Mouse (Mus musculus) large intestine, adult 2 months (tissue): ENCODE measurements at regions not wholly inside any gene's neighbourhood (a gene's known extent, or its start where the extent isn't known, plus 50 kb on each side); places are given as distances from the start of the nearest gene placed in this dataset.

Experiments
- DNase-seq: peaks from one replicate; pipeline ENCODE4 v3.0.0-alpha.2; 2012; ENCODE audit warnings: low read depth, low spot score
- WGBS: fragments of 180-500 bp; shearing (Covaris S2); methylation state at CpG from one replicate; pipeline ENCODE4 v1.1.7; 2018; 5-methylcytosine and 5-hydroxymethylcytosine counted together

- 69% methylated on average over 6 of the region's 6 CpGs for WGBS
- no peak for DNase-seq
Measured at GRCm38 (mm10) chr7:117887288-117887687, 228.7 kb downstream of the Rps15a start.

- peak; percentile 14 for DNase-seq
- WGBS, result 4% methylated on average over 13 of the region's 13 CpGs
Measured at GRCm38 (mm10) chr7:117882803-117883202, 233.2 kb downstream of the Rps15a start.

GRCm38 (mm10) chr7:117878903-117879302, 237.1 kb downstream of the Rps15a start:
- DNase-seq, result no peak
- WGBS, result 63% methylated on average over 7 of the region's 7 CpGs

GRCm38 (mm10) chr7:117875241-117875640, 240.7 kb downstream of the Rps15a start:
- 71% methylated on average over 2 of the region's 2 CpGs for WGBS
- DNase-seq, result no peak

- no peak for DNase-seq
- 59% methylated on average over 6 of the region's 6 CpGs for WGBS
Measured at GRCm38 (mm10) chr7:117859419-117859818, 256.6 kb downstream of the Rps15a start.

GRCm38 (mm10) chr7:117855955-117856354, 260.0 kb downstream of the Rps15a start:
- 89% methylated on average over 5 of the region's 5 CpGs for WGBS
- DNase-seq, result no peak

GRCm38 (mm10) chr7:117853716-117854115, 262.3 kb downstream of the Rps15a start:
- 52% methylated on average over 4 of the region's 4 CpGs for WGBS

GRCm38 (mm10) chr7:117852866-117853265, 263.1 kb downstream of the Rps15a start:
- WGBS, result 71% methylated on average over 2 of the region's 2 CpGs

More at GRCm38 (mm10) chr7:117853716-117854115, 262.3 kb downstream of the Rps15a start:
- no peak for DNase-seq

GRCm38 (mm10) chr7:117850822-117851221, 265.2 kb downstream of the Rps15a start:
- 91% methylated on average over 6 of the region's 6 CpGs for WGBS
- no peak for DNase-seq

More at GRCm38 (mm10) chr7:117852866-117853265, 263.1 kb downstream of the Rps15a start:
- no peak for DNase-seq

GRCm38 (mm10) chr7:117846041-117846440, 269.9 kb downstream of the Rps15a start:
- no peak for DNase-seq
- 77% methylated on average over 5 of the region's 5 CpGs for WGBS

GRCm38 (mm10) chr7:117842780-117843179, 273.2 kb downstream of the Rps15a start:
- WGBS, result 18% methylated on average over 5 of the region's 5 CpGs
- DNase-seq, result no peak

GRCm38 (mm10) chr7:117795035-117795434, 321.0 kb downstream of the Rps15a start:
- WGBS, result 36% methylated on average over 3 of the region's 3 CpGs
- no peak for DNase-seq

GRCm38 (mm10) chr7:117793991-117794390, 322.0 kb downstream of the Rps15a start:
- 79% methylated on average over 6 of the region's 6 CpGs for WGBS
- no peak for DNase-seq

- DNase-seq, result no peak
- WGBS, result 89% methylated on average over 4 of the region's 4 CpGs
Measured at GRCm38 (mm10) chr7:117792456-117792855, 323.5 kb downstream of the Rps15a start.

- WGBS, result 15% methylated on average over 4 of the region's 4 CpGs
Measured at GRCm38 (mm10) chr7:117778996-117779395, 337.0 kb downstream of the Rps15a start.

GRCm38 (mm10) chr7:117777921-117778320, 338.1 kb downstream of the Rps15a start:
- DNase-seq, result peak; percentile 11
- WGBS, result 97% methylated on average over 2 of the region's 2 CpGs

More at GRCm38 (mm10) chr7:117778996-117779395, 337.0 kb downstream of the Rps15a start:
- DNase-seq, result peak; percentile 62

- no peak for DNase-seq
- 74% methylated on average over 6 of the region's 6 CpGs for WGBS
Measured at GRCm38 (mm10) chr7:117771836-117772235, 344.2 kb downstream of the Rps15a start.

- no peak for DNase-seq
- 11% methylated on average over 1 of the region's 1 CpGs for WGBS
Measured at GRCm38 (mm10) chr7:117759506-117759905, 356.5 kb downstream of the Rps15a start.

GRCm38 (mm10) chr7:117757033-117757432, 359.0 kb downstream of the Rps15a start:
- WGBS, result 10% methylated on average over 4 of the region's 4 CpGs
- no peak for DNase-seq

- 51% methylated on average over 5 of the region's 5 CpGs for WGBS
Measured at GRCm38 (mm10) chr7:117755830-117756229, 360.2 kb downstream of the Rps15a start.

GRCm38 (mm10) chr7:117753296-117753695, 362.7 kb downstream of the Rps15a start:
- WGBS, result 16% methylated on average over 5 of the region's 5 CpGs
- DNase-seq, result no peak

More at GRCm38 (mm10) chr7:117755830-117756229, 360.2 kb downstream of the Rps15a start:
- DNase-seq, result no peak
